Mouse (Mus musculus) heart, postnatal 14 days (tissue): ENCODE results near the gene Zbtb46. TPM values are rescaled to one million over a fixed set of nuclear protein-coding genes. Genes with fewer than 3 reads are reported as not detected.

ENCODE experiments used
- DNase-seq, 2 experiments: peaks; one replicate each; pipeline ENCODE4 v3.0.0; 2021 to 2022
- intact Hi-C: fragments of 180-260 bp; cut with DNase I; formaldehyde crosslinking; loops from one replicate; pipeline ENCODE4 v1.15.1; 2025
- total RNA-seq, 2 experiments: library from RNA; stranded (reverse); gene quantifications; 2 replicates each; pipeline ENCODE4 v1.2.3; 2021

Zbtb46 gene
- total RNA-seq, 2 experiments from 2014 or later = 13.8 to 14.4 TPM

GRCm38 (mm10) chr2:181379778-181380177, 79.4 kb downstream of the Zbtb46 start, which contains the start of gene Lime1:
TSS of gene Lime1 (plus strand) at chr2:181380078.
- intact Hi-C loops = no loop called here
- no peak for DNase-seq

- no peak for DNase-seq
- intact Hi-C loops = no loop called here
Measured at GRCm38 (mm10) chr2:181378701-181379100, 80.5 kb downstream of the Zbtb46 start.

- intact Hi-C loops = no loop called here
- DNase-seq = no peak
Measured at GRCm38 (mm10) chr2:181377230-181377629, 82.0 kb downstream of the Zbtb46 start.

GRCm38 (mm10) chr2:181375787-181376186, 83.4 kb downstream of the Zbtb46 start:
- intact Hi-C loops = no loop called here
- DNase-seq = no peak

- no peak for DNase-seq
- intact Hi-C loops = no loop called here
Measured at GRCm38 (mm10) chr2:181370001-181370400, 89.2 kb downstream of the Zbtb46 start.

- intact Hi-C loops = no loop called here
- no peak for DNase-seq
Measured at GRCm38 (mm10) chr2:181365655-181366075, 93.6 kb downstream of the Zbtb46 start.

- DNase-seq = peak; percentile 90 to 92
- intact Hi-C loops = no loop called here
Measured at GRCm38 (mm10) chr2:181364860-181365596, 94.2 kb downstream of the Zbtb46 start, which contains the start of the genes Zgpat and Arfrp1. TSS of gene Zgpat (plus strand) at chr2:181364928. TSS of gene Arfrp1 (minus strand) at chr2:181365404.

GRCm38 (mm10) chr2:181364487-181364859, 94.8 kb downstream of the Zbtb46 start:
- DNase-seq = no peak
- intact Hi-C loops = no loop called here

GRCm38 (mm10) chr2:181363946-181364345, 95.3 kb downstream of the Zbtb46 start:
- no peak for DNase-seq
- intact Hi-C loops = no loop called here

- intact Hi-C loops = loop anchor here (10.0 kb wide), 1 partner anchor 372 kb away; the partner anchor contains the start of gene Col20a1
- DNase-seq = no peak
Measured at GRCm38 (mm10) chr2:181356780-181357179, 102.4 kb downstream of the Zbtb46 start.

- intact Hi-C loops = no loop called here
Measured at GRCm38 (mm10) chr2:181342766-181343165, 116.5 kb downstream of the Zbtb46 start.

GRCm38 (mm10) chr2:181340426-181340825, 118.8 kb downstream of the Zbtb46 start:
- no peak for DNase-seq
- intact Hi-C loops = no loop called here

More at GRCm38 (mm10) chr2:181342766-181343165, 116.5 kb downstream of the Zbtb46 start:
- peak; percentile 33 to 59 for DNase-seq

Other genes starting within 250 kb of the Zbtb46 start
- gene Srms, start 246.2 kb downstream of the Zbtb46 start, total RNA-seq = under 1 TPM; 0.17 to 0.61 TPM
- gene Fndc11, start 239.4 kb downstream of the Zbtb46 start, total RNA-seq = under 1 TPM in 1 of 2 experiments, not detected in 1; 0.20 TPM
- 10 to 100 TPM; 12.8 to 12.9 TPM for gene Helz2, start 217.4 kb downstream of the Zbtb46 start, total RNA-seq
- gene Gmeb2, start 171.4 kb downstream of the Zbtb46 start, total RNA-seq = 10 to 100 TPM; 11.5 to 13.3 TPM
- under 1 TPM in 1 of 2 experiments, not detected in 1; 0.24 TPM for gene Stmn3, start 144.9 kb downstream of the Zbtb46 start, total RNA-seq
- gene Rtel1, start 139.7 kb downstream of the Zbtb46 start, total RNA-seq = 10 to 100 TPM; 15.8 to 18.5 TPM
- 10 to 100 TPM; 21.0 to 21.4 TPM for gene Zgpat, start 94.5 kb downstream of the Zbtb46 start, total RNA-seq
- gene Arfrp1, start 94.0 kb downstream of the Zbtb46 start, total RNA-seq = 10 to 100 TPM; 43.9 to 44.0 TPM
- 1 to 10 TPM; 7.9 to 8.7 TPM for gene Lime1, start 79.3 kb downstream of the Zbtb46 start, total RNA-seq
- not detected for gene Abhd16b, start 33.8 kb upstream of the Zbtb46 start, total RNA-seq
- gene Tpd52l2, start 37.7 kb upstream of the Zbtb46 start, total RNA-seq = 10 to 100 TPM; 63.4 to 68.9 TPM
- 10 to 100 TPM; 81.4 to 83.8 TPM for gene Dnajc5, start 61.1 kb upstream of the Zbtb46 start, total RNA-seq
- 10 to 100 TPM; 41.0 to 47.0 TPM for gene Uckl1, start 125.5 kb upstream of the Zbtb46 start, total RNA-seq
- gene Prpf6, start 132.4 kb upstream of the Zbtb46 start, total RNA-seq = 10 to 100 TPM; 30.9 to 37.1 TPM
- 10 to 100 TPM; 20.4 to 27.3 TPM for gene Zfp512b, start 133.4 kb upstream of the Zbtb46 start, total RNA-seq
- gene Samd10, start 139.8 kb upstream of the Zbtb46 start, total RNA-seq = 1 to 10 TPM; 1.8 to 2.1 TPM
- not detected for gene Gm29797, start 197.6 kb upstream of the Zbtb46 start, total RNA-seq
- 10 to 100 TPM; 73.4 to 77.1 TPM for gene Sox18, start 212.2 kb upstream of the Zbtb46 start, total RNA-seq
- gene Tcea2, start 220.9 kb upstream of the Zbtb46 start, total RNA-seq = 1 to 10 TPM; 6.4 to 8.7 TPM
- 1 to 10 TPM; 7.2 to 8.1 TPM for gene Rgs19, start 234.6 kb upstream of the Zbtb46 start, total RNA-seq
- gene Lkaaear1, start 239.0 kb upstream of the Zbtb46 start, total RNA-seq = not detected